Mouse (Mus musculus): ENCODE data around the gene Zfp428. TPM values are rescaled to one million over a fixed set of nuclear protein-coding genes. Genes with fewer than 3 reads are reported as not detected.
A peak's percentile ranks its signal among the peaks of the same experiment; 100 is the strongest.
"Not testable (repeated sequence)": the region's sequence is repeated elsewhere in the genome, so short reads cannot be mapped to it uniquely, and the experiment has no call there.

Gene Zfp428
- polyA plus RNA-seq, 2 experiments = 29.6 to 67.8 TPM

GRCm38 (mm10) chr7:24481474-24482207 lies 25.2 kb upstream of the Zfp428 start, which contains the start of gene Cadm4:
Cadm4 (plus strand) TSS chr7:24482023.
- no peaks in the 10 kb centered on the region for H3K9me3 ChIP-seq (ENCODE audit: control insufficient read depth, low read length)
- peak; percentile 91 for ATAC-seq (ENCODE audit: low FRiP score, low read depth)

GRCm38 (mm10) chr7:24482208-24483020 lies 24.4 kb upstream of the Zfp428 start:
- Histone ChIP-seq H3K4me3 (replicated peaks; ENCODE audit: low read length) (peak overlapping the region; percentile 63), H3K9ac (ENCODE audit: low read depth, low read length, severe bottlenecking) (peak overlapping the region; percentile 66), H3K9me3 (ENCODE audit: control insufficient read depth, low read length) (no peaks in the 10 kb centered on the region), H3K4me2 (replicated peaks; ENCODE audit: low read depth, low read length, severe bottlenecking) (peak overlapping the region; percentile 96), H3K4me1 (ENCODE audit: control insufficient read depth, insufficient read depth, low read length) (no peaks in the 10 kb centered on the region), H3K27ac (replicated peaks; ENCODE audit: low read depth, low read length) (no peak overlapping the region), H3K36me3 (ENCODE audit: control insufficient read depth, insufficient read depth, low read length) (no peaks in the 10 kb centered on the region), H3K27me3 (ENCODE audit: control insufficient read depth, insufficient read depth, low read length) (peaks cover 9% of the 10 kb centered on the region; the same call in 1 of the 2 replicates)
- TF ChIP-seq POLR2A (IDR thresholded peaks at IDR 0.05; ENCODE audit: borderline replicate concordance, extremely low read depth, insufficient read depth, insufficient read length) = no peak
- WGBS = 3% methylated on average over 12 of the region's 38 CpGs
- ATAC-seq (ENCODE audit: low FRiP score, low read depth) = no peak
- no peak for DNase-seq (ENCODE audit: low spot score)

More at GRCm38 (mm10) chr7:24481474-24482207, 25.2 kb upstream of the Zfp428 start, which contains the start of gene Cadm4:
- WGBS = under 1% methylated on average over 57 of the region's 83 CpGs
- Histone ChIP-seq H3K4me3 (replicated peaks; ENCODE audit: low read length) (peak within 1 kb of the TSS; percentile 63), H3K36me3 (ENCODE audit: control insufficient read depth, insufficient read depth, low read length) (no peaks in the 10 kb centered on the region), H3K9ac (ENCODE audit: low read depth, low read length, severe bottlenecking) (peak within 1 kb of the TSS; percentile 66), H3K27me3 (ENCODE audit: control insufficient read depth, insufficient read depth, low read length) (peaks cover 9% of the 10 kb centered on the region; the same call in 1 of the 2 replicates), H3K27ac (replicated peaks; ENCODE audit: low read depth, low read length) (no peak within 1 kb of the TSS), H3K4me2 (replicated peaks; ENCODE audit: low read depth, low read length, severe bottlenecking) (peak within 1 kb of the TSS; percentile 96), H3K4me1 (ENCODE audit: control insufficient read depth, insufficient read depth, low read length) (no peaks in the 10 kb centered on the region)
- peak; percentile 72 for DNase-seq (ENCODE audit: low spot score)
- peak; percentile 52; the same call in 1 of the 2 replicates for TF ChIP-seq POLR2A (IDR thresholded peaks at IDR 0.05; ENCODE audit: borderline replicate concordance, extremely low read depth, insufficient read depth, insufficient read length)

- 41% methylated on average over 6 of the region's 6 CpGs for WGBS
- not testable (repeated sequence) for H3K4me2 ChIP-seq (replicated peaks; ENCODE audit: low read depth, low read length, severe bottlenecking); H3K36me3 ChIP-seq (ENCODE audit: control insufficient read depth, insufficient read depth, low read length); H3K4me3 ChIP-seq (replicated peaks; ENCODE audit: low read length); H3K27me3 ChIP-seq (ENCODE audit: control insufficient read depth, insufficient read depth, low read length); H3K4me1 ChIP-seq (ENCODE audit: control insufficient read depth, insufficient read depth, low read length); ATAC-seq (ENCODE audit: low FRiP score, low read depth); H3K27ac ChIP-seq (replicated peaks; ENCODE audit: low read depth, low read length); H3K9me3 ChIP-seq (ENCODE audit: control insufficient read depth, low read length); H3K9ac ChIP-seq (ENCODE audit: low read depth, low read length, severe bottlenecking); DNase-seq (ENCODE audit: low spot score)
Measured at GRCm38 (mm10) chr7:24483291-24483690, 23.5 kb upstream of the Zfp428 start.

GRCm38 (mm10) chr7:24485481-24485880 lies 21.3 kb upstream of the Zfp428 start:
- peaks cover 9% of the 10 kb centered on the region; the same call in 1 of the 2 replicates for H3K27me3 ChIP-seq (ENCODE audit: control insufficient read depth, insufficient read depth, low read length)
- no peaks in the 10 kb centered on the region for H3K9me3 ChIP-seq (ENCODE audit: control insufficient read depth, low read length)
- DNase-seq (ENCODE audit: low spot score) = no peak
- H3K27ac ChIP-seq (replicated peaks; ENCODE audit: low read depth, low read length) = no peak overlapping the region
- H3K4me1 ChIP-seq (ENCODE audit: control insufficient read depth, insufficient read depth, low read length) = no peaks in the 10 kb centered on the region
- no peak overlapping the region for H3K4me3 ChIP-seq (replicated peaks; ENCODE audit: low read length)
- no peak overlapping the region for H3K4me2 ChIP-seq (replicated peaks; ENCODE audit: low read depth, low read length, severe bottlenecking)
- no peaks in the 10 kb centered on the region for H3K36me3 ChIP-seq (ENCODE audit: control insufficient read depth, insufficient read depth, low read length)
- WGBS = 80% methylated on average over 9 of the region's 9 CpGs
- no peak overlapping the region for H3K9ac ChIP-seq (ENCODE audit: low read depth, low read length, severe bottlenecking)
- TF ChIP-seq POLR2A (IDR thresholded peaks at IDR 0.05; ENCODE audit: borderline replicate concordance, extremely low read depth, insufficient read depth, insufficient read length) = no peak
- ATAC-seq (ENCODE audit: low FRiP score, low read depth) = no peak

GRCm38 (mm10) chr7:24486654-24487130 lies 20.1 kb upstream of the Zfp428 start:
- ATAC-seq (ENCODE audit: low FRiP score, low read depth) = no peak; the same call in 1 of the 2 replicates
- Histone ChIP-seq H3K4me1 (ENCODE audit: control insufficient read depth, insufficient read depth, low read length) (no peaks in the 10 kb centered on the region), H3K27me3 (ENCODE audit: control insufficient read depth, insufficient read depth, low read length) (peaks cover 4% of the 10 kb centered on the region; the same call in 1 of the 2 replicates), H3K4me3 (replicated peaks; ENCODE audit: low read length) (no peak overlapping the region), H3K9ac (ENCODE audit: low read depth, low read length, severe bottlenecking) (no peak overlapping the region; the same call in 1 of the 2 replicates), H3K36me3 (ENCODE audit: control insufficient read depth, insufficient read depth, low read length) (no peaks in the 10 kb centered on the region), H3K4me2 (replicated peaks; ENCODE audit: low read depth, low read length, severe bottlenecking) (no peak overlapping the region), H3K27ac (replicated peaks; ENCODE audit: low read depth, low read length) (no peak overlapping the region), H3K9me3 (ENCODE audit: control insufficient read depth, low read length) (no peaks in the 10 kb centered on the region)
- no peak for TF ChIP-seq POLR2A (IDR thresholded peaks at IDR 0.05; ENCODE audit: borderline replicate concordance, extremely low read depth, insufficient read depth, insufficient read length)
- WGBS = 58% methylated on average over 9 of the region's 9 CpGs
- no peak for DNase-seq (ENCODE audit: low spot score)

Measured in limb, embryonic 14.5 days (tissue).